Mouse (Mus musculus) stomach, postnatal 0 days (tissue): ENCODE data around the gene Tcaim.

Source experiments
- CTCF ChIP-seq: IDR thresholded peaks from 2 replicates; pipeline ENCODE4 v1.5.1; 2016; ENCODE audit warnings: antibody characterized with exemption, low read depth, mild to moderate bottlenecking, moderate library complexity
- EP300 ChIP-seq: optimal IDR thresholded peaks from 2 replicates; pipeline ENCODE3; 2016; ENCODE audit warnings: antibody characterized with exemption

- no peak for TF ChIP-seq CTCF
- no peak for TF ChIP-seq EP300
Measured at GRCm38 (mm10) chr9:122836790-122837189, 31.5 kb downstream of the Tcaim start.
